Mouse (Mus musculus): ENCODE results near the gene Slc25a29. TPM values are rescaled to one million over a fixed set of nuclear protein-coding genes. Genes with fewer than 3 reads are reported as not detected.
A peak's percentile ranks its signal among the peaks of the same experiment; 100 is the strongest.

Gene Slc25a29
- polyA plus RNA-seq, 1 experiment from 2014 or later = 3.4 TPM

DNA sequence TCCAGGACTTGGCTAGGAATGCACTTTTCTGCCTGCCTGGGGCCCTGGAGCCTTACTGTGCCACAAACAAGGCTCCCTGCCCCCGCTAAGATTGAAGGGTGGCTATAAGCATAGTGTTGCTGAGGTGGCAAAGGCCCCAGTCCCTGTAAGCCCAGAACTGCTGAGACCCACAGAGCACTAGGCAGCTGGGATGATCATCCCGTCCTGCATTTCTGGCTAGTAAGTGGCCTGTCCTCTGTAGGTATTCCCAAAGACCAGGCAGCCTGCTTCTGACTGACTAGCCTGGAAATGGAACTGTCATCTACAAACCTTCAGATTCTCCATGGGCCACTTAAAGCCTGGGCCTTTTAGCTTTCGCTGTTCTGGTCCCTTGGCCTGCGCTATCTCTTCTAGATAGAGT, 15.2 kb downstream of the Slc25a29 start:
- Histone ChIP-seq H3K9me3 (no peaks in the 10 kb centered on the region), H3K9ac (no peak overlapping the region), H3K27ac (replicated peaks) (0 out of 2 replicates have a peak overlapping the region, but pooled peaks have one; percentile 12), H3K4me2 (no peak overlapping the region), H3K36me3 (peaks cover 34% of the 10 kb centered on the region), H3K4me3 (no peak overlapping the region), H3K4me1 (peaks cover 16% of the 10 kb centered on the region), H3K27me3 (replicated peaks) (no peaks in the 10 kb centered on the region)
- WGBS = 68% methylated on average over 4 of the region's 4 CpGs
- ATAC-seq (ENCODE audit: extremely low read depth, insufficient number of reproducible peaks, low FRiP score, low TSS enrichment) = no peak

GRCm38 (mm10) chr12:108816569-108816968, 19.1 kb downstream of the Slc25a29 start:
- no peaks in the 10 kb centered on the region for H3K9me3 ChIP-seq
- no peak overlapping the region for H3K27ac ChIP-seq (replicated peaks)
- H3K4me2 ChIP-seq = no peak overlapping the region
- no peak overlapping the region for H3K9ac ChIP-seq
- ATAC-seq (ENCODE audit: extremely low read depth, insufficient number of reproducible peaks, low FRiP score, low TSS enrichment) = no peak
- 69% methylated on average over 11 of the region's 11 CpGs for WGBS
- no peaks in the 10 kb centered on the region for H3K27me3 ChIP-seq (replicated peaks)
- H3K4me1 ChIP-seq = peaks cover 20% of the 10 kb centered on the region
- no peak overlapping the region for H3K4me3 ChIP-seq
- H3K36me3 ChIP-seq = peaks cover 55% of the 10 kb centered on the region

DNA sequence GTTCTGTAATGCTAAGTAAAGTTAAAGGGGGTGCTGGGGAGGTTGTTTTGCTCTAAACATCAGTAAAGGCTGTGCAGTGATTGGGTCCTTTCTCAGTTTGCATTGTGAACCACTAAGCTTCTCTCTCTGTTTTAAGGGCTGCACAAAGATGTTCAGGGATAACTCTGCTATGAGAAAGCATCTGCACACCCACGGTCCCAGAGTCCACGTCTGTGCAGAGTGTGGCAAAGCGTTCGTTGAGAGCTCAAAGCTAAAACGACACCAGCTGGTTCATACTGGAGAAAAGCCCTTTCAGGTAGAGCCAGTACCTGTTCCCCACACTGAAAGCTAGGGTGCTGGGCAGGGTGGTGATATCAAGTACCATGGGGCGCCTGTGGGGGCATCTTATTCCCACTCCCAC, 21.2 kb downstream of the Slc25a29 start:
- ATAC-seq (ENCODE audit: extremely low read depth, insufficient number of reproducible peaks, low FRiP score, low TSS enrichment) = no peak
- H3K9ac ChIP-seq = no peak overlapping the region
- no peaks in the 10 kb centered on the region for H3K9me3 ChIP-seq
- no peak overlapping the region for H3K4me2 ChIP-seq
- H3K36me3 ChIP-seq = peaks cover 60% of the 10 kb centered on the region
- no peak overlapping the region for H3K27ac ChIP-seq (replicated peaks)
- WGBS = 85% methylated on average over 6 of the region's 6 CpGs
- peaks cover 26% of the 10 kb centered on the region for H3K4me1 ChIP-seq
- H3K27me3 ChIP-seq (replicated peaks) = no peaks in the 10 kb centered on the region
- H3K4me3 ChIP-seq = no peak overlapping the region

GRCm38 (mm10) chr12:108812463-108812862, 23.2 kb downstream of the Slc25a29 start:
- no peak overlapping the region for H3K4me3 ChIP-seq
- 80% methylated on average over 6 of the region's 6 CpGs for WGBS
- no peak overlapping the region for H3K9ac ChIP-seq
- no peak overlapping the region for H3K27ac ChIP-seq (replicated peaks)
- ATAC-seq (ENCODE audit: extremely low read depth, insufficient number of reproducible peaks, low FRiP score, low TSS enrichment) = no peak
- H3K4me2 ChIP-seq = no peak overlapping the region
- peaks cover 44% of the 10 kb centered on the region for H3K4me1 ChIP-seq
- no peaks in the 10 kb centered on the region for H3K9me3 ChIP-seq
- H3K27me3 ChIP-seq (replicated peaks) = no peaks in the 10 kb centered on the region
- peaks cover 62% of the 10 kb centered on the region for H3K36me3 ChIP-seq

- peaks cover 60% of the 10 kb centered on the region for H3K36me3 ChIP-seq
- no peak overlapping the region for H3K9ac ChIP-seq
- no peak overlapping the region for H3K4me3 ChIP-seq
- no peaks in the 10 kb centered on the region for H3K27me3 ChIP-seq (replicated peaks)
- H3K9me3 ChIP-seq = no peaks in the 10 kb centered on the region
- no peak overlapping the region for H3K27ac ChIP-seq (replicated peaks)
- H3K4me1 ChIP-seq = peaks cover 48% of the 10 kb centered on the region
- 45% methylated on average over 2 of the region's 2 CpGs for WGBS
- ATAC-seq (ENCODE audit: extremely low read depth, insufficient number of reproducible peaks, low FRiP score, low TSS enrichment) = no peak
- no peak overlapping the region for H3K4me2 ChIP-seq
These were observed 24.6 kb downstream of the Slc25a29 start for GRCm38 (mm10) chr12:108811133-108811532.

- Histone ChIP-seq H3K27ac (replicated peaks) (no peak overlapping the region), H3K9ac (no peak overlapping the region), H3K27me3 (replicated peaks) (no peaks in the 10 kb centered on the region), H3K4me3 (no peak overlapping the region), H3K36me3 (peaks cover 55% of the 10 kb centered on the region), H3K9me3 (no peaks in the 10 kb centered on the region), H3K4me2 (no peak overlapping the region), H3K4me1 (peaks cover 51% of the 10 kb centered on the region)
- WGBS = 67% methylated on average over 7 of the region's 7 CpGs
- ATAC-seq (ENCODE audit: extremely low read depth, insufficient number of reproducible peaks, low FRiP score, low TSS enrichment) = no peak
These were observed 25.4 kb downstream of the Slc25a29 start for GRCm38 (mm10) chr12:108810309-108810708.

DNA sequence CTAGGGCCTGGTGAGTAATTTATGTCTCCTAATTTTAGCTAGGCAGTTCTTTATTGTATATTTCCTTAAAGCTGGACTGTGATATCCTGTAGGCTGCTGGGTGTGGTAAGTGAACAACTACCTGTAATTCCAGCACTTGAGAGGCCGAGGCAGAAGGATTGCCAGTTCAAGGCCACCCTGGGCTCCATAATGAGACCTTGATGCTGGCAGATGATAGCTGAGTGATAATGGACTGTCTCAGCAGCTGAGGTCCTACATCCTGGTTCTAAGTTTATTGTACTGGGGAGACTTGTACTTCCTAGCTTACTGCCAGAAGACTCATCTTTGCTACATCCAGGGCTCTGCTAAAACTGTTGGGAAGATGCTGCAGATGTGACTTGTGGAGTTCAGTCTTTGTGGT, 25.9 kb downstream of the Slc25a29 start:
- H3K4me2 ChIP-seq = no peak overlapping the region
- H3K4me1 ChIP-seq = peaks cover 54% of the 10 kb centered on the region
- ATAC-seq (ENCODE audit: extremely low read depth, insufficient number of reproducible peaks, low FRiP score, low TSS enrichment) = no peak
- H3K9ac ChIP-seq = no peak overlapping the region
- H3K36me3 ChIP-seq = peaks cover 49% of the 10 kb centered on the region
- no peaks in the 10 kb centered on the region for H3K27me3 ChIP-seq (replicated peaks)
- H3K9me3 ChIP-seq = no peaks in the 10 kb centered on the region
- 66% methylated on average over 1 of the region's 1 CpGs for WGBS
- H3K27ac ChIP-seq (replicated peaks) = no peak overlapping the region
- no peak overlapping the region for H3K4me3 ChIP-seq

DNA sequence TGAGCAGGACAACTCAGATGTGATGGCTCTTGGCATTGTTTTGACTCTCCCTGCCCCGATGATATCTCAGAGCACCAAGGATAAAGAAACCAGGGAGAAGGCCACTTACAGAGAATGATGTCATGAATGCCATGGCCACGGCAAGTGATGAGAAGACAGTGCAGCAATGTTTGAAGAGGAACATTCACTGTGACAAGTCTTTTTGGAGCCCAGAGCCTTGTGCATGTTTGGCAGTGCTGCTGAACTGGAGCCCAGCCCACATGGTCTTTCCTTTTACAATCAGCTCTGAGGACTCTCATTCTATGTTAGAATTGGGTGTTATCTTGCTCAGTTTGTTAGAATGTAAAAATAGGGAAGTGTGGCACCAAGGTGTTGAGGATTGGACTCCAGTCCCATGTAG, 27.2 kb downstream of the Slc25a29 start:
- no peaks in the 10 kb centered on the region for H3K27me3 ChIP-seq (replicated peaks)
- H3K36me3 ChIP-seq = peaks cover 37% of the 10 kb centered on the region
- no peak overlapping the region for H3K9ac ChIP-seq
- H3K4me1 ChIP-seq = peaks cover 65% of the 10 kb centered on the region
- H3K4me3 ChIP-seq = no peak overlapping the region
- H3K4me2 ChIP-seq = no peak overlapping the region
- H3K9me3 ChIP-seq = no peaks in the 10 kb centered on the region
- 32% methylated on average over 2 of the region's 2 CpGs for WGBS
- no peak overlapping the region; the same call in 1 of the 2 replicates for H3K27ac ChIP-seq (replicated peaks)
- no peak for ATAC-seq (ENCODE audit: extremely low read depth, insufficient number of reproducible peaks, low FRiP score, low TSS enrichment)

- no peak overlapping the region for H3K4me3 ChIP-seq
- H3K9ac ChIP-seq = no peak overlapping the region
- WGBS = 79% methylated on average over 2 of the region's 2 CpGs
- H3K27me3 ChIP-seq (replicated peaks) = no peaks in the 10 kb centered on the region
- H3K9me3 ChIP-seq = no peaks in the 10 kb centered on the region
- H3K36me3 ChIP-seq = peaks cover 37% of the 10 kb centered on the region
- H3K4me1 ChIP-seq = peaks cover 82% of the 10 kb centered on the region
- no peak overlapping the region for H3K4me2 ChIP-seq
- H3K27ac ChIP-seq (replicated peaks) = 0 out of 2 replicates have a peak overlapping the region, but pooled peaks have one; percentile 20
- ATAC-seq (ENCODE audit: extremely low read depth, insufficient number of reproducible peaks, low FRiP score, low TSS enrichment) = no peak
These were observed 31.3 kb downstream of the Slc25a29 start for GRCm38 (mm10) chr12:108804388-108804787.

DNA sequence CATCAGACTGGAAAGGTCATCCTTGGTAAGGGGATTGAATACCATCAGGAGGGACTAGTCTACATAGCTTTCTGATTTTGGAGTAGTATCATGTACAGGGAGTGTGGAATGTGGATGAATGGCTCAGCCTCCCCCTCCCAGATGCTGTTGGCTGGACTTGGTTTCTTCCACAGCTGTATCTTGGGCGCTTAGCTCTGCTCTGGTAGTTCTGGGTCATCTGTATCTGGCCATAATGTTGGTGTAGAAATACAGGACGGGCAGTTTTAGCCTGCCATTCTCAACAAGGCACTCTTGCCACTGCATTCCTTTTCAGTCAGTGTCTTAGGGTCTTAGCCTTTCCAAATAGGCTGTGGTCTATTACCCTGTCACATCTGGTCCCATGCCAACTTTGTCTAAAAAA, 34.1 kb downstream of the Slc25a29 start:
- 0 out of 2 replicates have a peak overlapping the region, but pooled peaks have one; percentile 16 for H3K27ac ChIP-seq (replicated peaks)
- no peak for ATAC-seq (ENCODE audit: extremely low read depth, insufficient number of reproducible peaks, low FRiP score, low TSS enrichment)

GRCm38 (mm10) chr12:108794979-108795537, 40.6 kb downstream of the Slc25a29 start:
- WGBS = 6% methylated on average over 9 of the region's 9 CpGs
- Histone ChIP-seq H3K27me3 (replicated peaks) (no peaks in the 10 kb centered on the region), H3K9me3 (no peaks in the 10 kb centered on the region), H3K27ac (replicated peaks) (peak overlapping the region; percentile 99), H3K4me2 (peak overlapping the region; percentile 89), H3K4me1 (peaks cover 47% of the 10 kb centered on the region), H3K9ac (peak overlapping the region; percentile 95), H3K36me3 (peaks cover 14% of the 10 kb centered on the region; the same call in 1 of the 2 replicates), H3K4me3 (peak overlapping the region; percentile 96)
- ATAC-seq (ENCODE audit: extremely low read depth, insufficient number of reproducible peaks, low FRiP score, low TSS enrichment) = no peak

More for the DNA sequence above, 34.1 kb downstream of the Slc25a29 start:
- no peaks in the 10 kb centered on the region for H3K27me3 ChIP-seq (replicated peaks)
- WGBS = 67% methylated on average over 2 of the region's 2 CpGs
- peaks cover 72% of the 10 kb centered on the region for H3K4me1 ChIP-seq
- H3K9ac ChIP-seq = no peak overlapping the region
- H3K4me2 ChIP-seq = peak overlapping the region; percentile 5; the same call in 1 of the 2 replicates
- peaks cover 13% of the 10 kb centered on the region for H3K36me3 ChIP-seq
- no peak overlapping the region for H3K4me3 ChIP-seq
- H3K9me3 ChIP-seq = no peaks in the 10 kb centered on the region

DNA sequence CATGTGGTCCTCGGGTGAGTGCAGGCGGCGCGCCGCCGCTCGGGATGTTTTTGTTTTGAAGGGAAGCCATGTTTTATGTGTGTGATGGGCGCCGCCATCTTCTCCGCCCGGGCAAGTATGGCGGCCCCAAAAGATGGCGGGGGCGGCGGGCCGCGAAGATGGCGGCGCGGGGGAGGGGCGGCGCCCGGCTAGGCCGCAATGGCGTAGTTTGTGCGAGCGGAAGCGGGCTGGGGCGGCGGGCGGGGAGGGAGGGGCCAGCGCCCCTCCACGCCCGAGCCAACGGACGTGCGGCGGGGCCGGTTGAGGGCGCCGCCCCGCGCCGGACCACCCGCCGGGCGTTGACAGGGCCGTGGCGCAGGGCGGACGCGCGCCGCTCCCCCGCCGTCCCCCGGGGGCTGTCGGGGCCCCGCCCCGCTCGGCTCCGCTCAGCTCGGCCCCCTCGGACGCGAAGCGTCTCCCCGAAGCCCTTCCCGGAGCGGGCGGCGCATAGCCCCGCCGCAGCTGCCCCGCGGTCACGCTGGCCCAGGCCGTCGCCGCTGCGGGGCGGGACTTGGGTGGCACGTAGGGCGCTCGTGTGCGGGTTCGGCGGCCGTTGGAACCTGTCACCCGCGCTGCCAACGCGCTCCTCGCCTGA, 41.5 kb downstream of the Slc25a29 start:
- Histone ChIP-seq H3K36me3 (0 out of 2 replicates have a peak, but pooled peaks cover 7% of the 10 kb centered on the region), H3K4me2 (peak overlapping the region; percentile 89), H3K4me1 (peaks cover 43% of the 10 kb centered on the region), H3K9me3 (no peaks in the 10 kb centered on the region), H3K27me3 (replicated peaks) (no peaks in the 10 kb centered on the region), H3K9ac (peak overlapping the region; percentile 95), H3K27ac (replicated peaks) (peak overlapping the region; percentile 99), H3K4me3 (peak overlapping the region; percentile 96)
- under 1% methylated on average over 82 of the region's 94 CpGs for WGBS
- ATAC-seq (ENCODE audit: extremely low read depth, insufficient number of reproducible peaks, low FRiP score, low TSS enrichment) = peak; percentile 68
